Mouse (Mus musculus) hematopoietic stem cell, adult 5-6 weeks (primary cell): ENCODE measurements at regions not wholly inside any gene's neighbourhood (a gene's known extent, or its start where the extent isn't known, plus 50 kb on each side); places are given as distances from the start of the nearest gene placed in this dataset.
A peak's percentile ranks its signal among the peaks of the same experiment; 100 is the strongest.
"Not testable (repeated sequence)": the region's sequence is repeated elsewhere in the genome, so short reads cannot be mapped to it uniquely, and the experiment has no call there.

Source experiments
- ATAC-seq, 2 experiments: fragments of 125-278 bp in 1 of 2; replicated peaks in 1 of 2; 2 replicates each; pipeline ENCODE4 v1.8.0; 2016 to 2017; ENCODE audit warnings: inconsistent platforms in 2 of 2, mild to moderate bottlenecking in 2 of 2, moderate number of reproducible peaks in 2 of 2, low read depth in 1 of 2, moderate TSS enrichment in 1 of 2; ENCODE audit not compliant: low FRiP score in 2 of 2, poor library complexity in 2 of 2, severe bottlenecking in 2 of 2, insufficient read depth in 1 of 2, low TSS enrichment in 1 of 2

DNA sequence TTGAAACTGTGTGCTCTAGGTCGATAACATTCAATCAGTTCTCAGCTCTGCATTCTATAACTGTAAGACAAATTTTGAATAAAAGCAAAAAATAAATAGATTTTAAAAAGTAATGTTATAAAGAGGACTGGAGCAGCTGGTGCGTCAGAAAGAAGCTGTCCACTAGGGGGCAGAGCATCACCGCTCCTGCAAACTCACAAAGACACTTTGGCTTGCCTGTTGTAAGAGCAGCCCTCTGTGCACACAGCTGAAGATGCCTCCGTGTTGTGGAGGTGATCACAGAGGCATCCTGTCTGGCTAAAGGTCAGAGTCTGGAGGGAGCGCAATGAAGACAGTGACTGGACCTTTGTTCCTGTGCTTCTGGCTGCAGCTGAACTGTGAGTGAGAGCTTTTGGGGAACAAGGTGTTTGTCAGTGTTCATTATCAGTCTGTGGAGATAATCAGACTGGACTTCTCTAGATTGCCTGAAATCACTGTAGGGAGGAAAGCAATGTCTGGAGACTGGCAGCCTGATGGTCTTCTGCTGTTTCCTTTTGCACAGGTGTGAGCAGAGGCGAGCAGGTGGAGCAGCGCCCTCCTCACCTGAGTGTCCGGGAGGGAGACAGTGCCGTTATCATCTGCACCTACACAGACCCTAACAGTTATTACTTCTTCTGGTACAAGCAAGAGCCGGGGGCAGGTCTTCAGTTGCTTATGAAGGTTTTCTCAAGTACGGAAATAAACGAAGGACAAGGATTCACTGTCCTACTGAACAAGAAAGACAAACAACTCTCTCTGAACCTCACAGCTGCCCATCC lies 476.9 kb upstream of the Olfr1507 start:
- peak; percentile 75 to 84 for ATAC-seq

DNA sequence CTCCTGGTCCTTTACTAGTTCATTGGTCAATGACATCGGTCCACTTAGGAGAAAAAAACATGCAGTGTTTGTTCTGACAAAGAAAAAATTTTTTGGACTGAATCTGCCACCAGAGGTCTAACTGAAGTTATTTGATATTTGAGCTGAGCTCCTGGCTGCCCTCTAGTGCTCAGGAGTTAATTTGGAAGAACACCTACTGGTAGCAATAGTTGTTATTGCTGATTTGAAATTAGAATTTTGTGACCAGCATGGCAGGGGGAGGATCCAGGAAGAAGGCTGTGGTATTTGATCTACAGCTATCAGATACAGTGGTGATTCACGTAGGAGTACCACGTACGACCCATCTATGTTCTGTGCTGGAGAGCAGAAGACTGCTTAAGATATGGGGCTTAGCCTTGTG lies 466.6 kb upstream of the Olfr1507 start:
- peak; percentile 39 to 71; a peak in 3 of 4 replicates for ATAC-seq

DNA sequence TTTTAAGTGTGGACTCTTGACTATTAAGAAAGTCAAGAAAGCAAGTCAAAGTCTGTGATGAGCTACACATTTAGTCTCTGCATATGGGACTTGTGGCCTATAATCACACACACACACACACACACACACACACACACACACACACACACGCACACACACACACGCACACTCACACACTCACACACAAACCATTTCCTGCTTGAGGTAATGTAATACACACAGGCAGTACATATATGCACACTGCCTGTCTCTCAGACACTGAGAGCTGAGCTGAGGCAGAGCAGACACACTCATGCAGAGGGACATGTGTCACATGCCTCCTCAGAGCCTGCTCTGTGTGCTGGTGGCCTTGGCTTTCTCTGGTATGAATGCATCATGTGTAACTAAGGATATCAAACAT lies 461.0 kb upstream of the Olfr1507 start:
- ATAC-seq = not testable (repeated sequence)

DNA sequence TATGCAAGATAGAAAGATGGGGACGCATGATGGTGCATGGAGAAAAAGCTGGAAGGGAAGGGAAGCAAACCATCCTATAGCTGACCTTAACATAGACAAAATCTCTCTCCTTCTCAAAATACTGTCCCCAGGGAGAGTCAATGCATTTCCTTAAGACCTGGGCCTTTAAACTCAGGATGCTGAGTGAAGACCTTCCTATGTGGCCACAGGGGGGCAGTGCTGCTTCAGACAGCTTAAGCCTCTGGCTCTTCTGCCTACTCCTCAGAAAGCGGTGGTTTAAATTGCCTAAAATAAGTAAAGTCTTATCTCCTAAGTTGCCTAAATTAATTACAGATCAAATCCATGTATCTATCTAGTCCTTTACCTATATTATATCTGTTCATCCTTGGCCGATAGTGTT lies 449.4 kb upstream of the Olfr1507 start:
- peak in 1 of 2 experiments; percentile 77; a peak in 3 of 4 replicates for ATAC-seq

DNA sequence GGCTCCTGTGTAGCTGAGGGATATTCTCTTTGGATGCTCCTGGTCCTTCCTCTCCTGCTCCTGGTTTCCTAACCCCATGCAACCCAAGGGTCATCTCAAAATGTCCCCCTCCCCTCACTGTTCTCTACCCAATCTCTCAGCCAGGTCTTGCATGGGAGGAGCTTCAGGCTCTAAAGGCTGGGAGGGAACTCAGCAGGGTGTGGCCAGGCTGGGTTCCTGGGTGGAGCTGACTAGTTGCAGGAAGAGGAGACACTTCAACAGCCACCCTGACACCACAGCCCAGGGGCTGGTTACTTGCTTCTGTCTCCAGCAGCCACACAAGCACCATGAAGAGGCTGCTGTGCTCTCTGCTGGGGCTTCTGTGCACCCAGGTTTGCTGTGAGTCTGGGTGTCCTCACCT lies 446.9 kb upstream of the Olfr1507 start:
- ATAC-seq = not testable (repeated sequence)

DNA sequence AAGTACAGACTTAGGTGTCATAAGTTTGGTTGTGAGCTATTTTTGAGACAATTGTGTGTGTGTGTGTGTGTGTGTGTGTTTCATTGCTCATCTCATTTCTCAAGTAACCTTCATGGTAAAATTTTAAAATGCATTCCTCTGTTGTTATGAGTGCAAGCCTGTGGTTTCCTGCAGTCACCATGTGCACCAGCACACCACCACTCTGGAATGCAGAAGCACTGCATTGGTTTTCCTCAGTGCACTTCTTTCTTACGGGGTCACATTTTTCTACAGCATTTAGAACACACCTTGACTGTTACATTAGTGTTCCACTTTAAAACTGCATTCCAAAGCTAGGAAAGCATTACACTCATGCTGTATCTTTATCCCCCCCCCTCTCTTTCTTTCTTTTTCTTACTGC lies 446.2 kb upstream of the Olfr1507 start:
- ATAC-seq = peak; percentile 71 to 77; a peak in 3 of 4 replicates

DNA sequence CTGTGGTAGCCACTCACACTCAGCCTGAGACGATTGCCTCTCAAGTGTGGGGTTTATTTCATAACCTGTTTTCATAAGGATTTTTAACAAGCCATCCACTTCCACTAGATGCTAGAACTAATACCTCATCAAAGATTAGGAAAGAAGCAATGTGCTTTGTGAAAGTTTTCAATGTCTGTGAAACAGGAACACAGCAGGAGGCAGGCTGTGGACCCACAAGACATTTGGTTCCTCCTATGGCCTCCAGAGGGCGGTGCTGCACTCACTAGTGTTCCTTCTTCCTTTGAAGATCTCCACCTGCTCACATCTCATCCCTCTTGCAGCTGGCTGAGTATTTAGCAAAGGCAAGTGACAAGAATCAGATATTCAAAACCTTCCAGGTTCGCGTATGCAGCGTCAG lies 424.6 kb upstream of the Olfr1507 start:
- ATAC-seq = not testable (repeated sequence)

DNA sequence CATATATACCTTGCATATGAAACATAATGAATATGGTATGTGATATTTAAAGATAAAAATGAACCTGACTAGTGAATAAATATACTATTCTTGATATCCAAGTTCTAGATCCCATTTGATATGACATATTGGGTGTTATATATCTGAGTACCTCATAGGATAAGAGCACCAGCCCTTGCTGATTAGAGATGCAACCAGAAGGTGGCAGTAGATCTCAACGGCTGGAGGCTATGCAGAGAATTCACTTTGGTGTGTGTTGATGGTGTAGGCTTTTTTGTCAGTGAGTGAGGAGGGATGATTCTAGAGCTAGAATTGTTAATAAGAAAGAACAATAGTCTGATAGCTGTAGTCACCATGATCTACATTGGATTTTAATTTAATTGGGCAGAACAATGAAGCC lies 418.3 kb upstream of the Olfr1507 start:
- ATAC-seq = peak in 1 of 2 experiments; percentile 75; a peak in 2 of 4 replicates

DNA sequence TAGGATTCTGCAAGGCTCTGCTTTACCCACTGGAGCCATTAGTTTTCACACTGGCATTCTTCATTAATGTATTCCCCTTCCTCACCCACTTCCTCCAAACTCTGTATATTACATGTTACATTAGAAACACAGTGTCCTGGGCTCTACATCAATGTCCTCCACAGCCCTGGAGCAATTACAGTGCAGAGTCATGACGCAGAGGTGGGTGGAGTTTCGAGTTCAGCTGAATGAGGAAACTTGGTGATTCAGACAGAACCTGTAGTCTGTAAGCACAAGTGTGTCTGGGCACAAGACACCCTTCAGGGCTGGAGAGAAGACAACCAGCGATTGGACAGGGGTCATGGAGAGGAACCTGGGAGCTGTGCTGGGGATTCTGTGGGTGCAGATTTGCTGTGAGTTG lies 404.1 kb upstream of the Olfr1507 start:
- ATAC-seq = peak; percentile 63 to 64; a peak in 3 of 4 replicates

DNA sequence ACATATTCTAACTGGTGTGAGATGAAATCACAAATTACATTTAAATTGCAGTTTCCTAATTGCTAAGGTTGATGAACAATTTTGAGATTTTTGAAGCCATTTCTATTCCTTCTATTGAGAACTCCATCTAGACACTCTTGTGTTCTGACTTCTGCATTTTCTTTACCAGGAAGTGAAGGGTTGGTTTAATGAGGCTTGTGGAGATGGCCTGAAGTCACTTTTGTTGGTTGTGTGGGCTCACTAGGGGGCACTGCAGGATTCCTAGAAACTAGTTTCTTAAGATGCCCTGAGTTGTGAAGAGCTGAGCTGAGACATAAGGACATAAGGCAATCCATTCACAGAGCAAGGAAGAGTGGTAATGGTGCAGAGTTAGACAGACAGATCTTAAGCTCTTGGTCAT lies 402.8 kb upstream of the Olfr1507 start:
- ATAC-seq = peak; percentile 90 to 94

DNA sequence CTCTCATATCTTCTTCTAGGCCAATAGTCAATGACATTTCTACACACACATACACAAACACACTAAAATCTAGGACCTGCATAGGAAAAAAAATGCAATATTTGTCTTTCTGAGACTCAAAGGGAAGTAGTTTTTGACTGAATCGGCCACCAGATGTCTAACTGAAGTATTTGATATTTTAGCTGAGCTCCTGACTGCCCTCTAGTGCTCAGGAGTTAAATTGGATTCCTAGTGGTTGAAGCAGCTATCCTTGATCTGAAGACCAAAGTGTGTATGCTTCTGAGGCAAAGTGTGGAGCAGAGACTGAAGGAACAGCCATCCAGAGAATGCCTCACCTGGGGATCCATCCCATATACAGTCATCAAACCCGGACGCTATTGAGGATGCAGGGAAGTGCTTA lies 384.4 kb upstream of the Olfr1507 start:
- peak in 1 of 2 experiments; percentile 46; a peak in 2 of 4 replicates for ATAC-seq

DNA sequence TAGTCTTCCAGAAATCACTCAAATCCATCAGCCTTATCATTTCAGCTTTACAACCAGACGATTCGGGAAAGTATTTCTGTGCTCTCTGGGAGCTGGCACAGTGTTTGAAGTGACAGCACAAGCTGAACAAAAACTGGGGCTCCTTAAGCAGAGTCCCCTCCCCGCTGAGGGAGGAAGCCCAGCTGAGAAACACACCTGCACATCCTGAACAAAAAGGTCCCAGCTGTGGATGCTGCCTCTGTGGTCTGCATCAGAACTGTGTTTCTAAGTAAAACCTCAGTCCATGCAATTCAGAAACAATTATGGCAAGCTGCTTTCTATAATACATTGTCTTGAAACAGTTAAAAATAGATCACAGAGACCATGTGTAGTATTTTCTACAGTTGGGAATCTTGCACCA lies 368.3 kb upstream of the Olfr1507 start:
- not testable (repeated sequence) for ATAC-seq

DNA sequence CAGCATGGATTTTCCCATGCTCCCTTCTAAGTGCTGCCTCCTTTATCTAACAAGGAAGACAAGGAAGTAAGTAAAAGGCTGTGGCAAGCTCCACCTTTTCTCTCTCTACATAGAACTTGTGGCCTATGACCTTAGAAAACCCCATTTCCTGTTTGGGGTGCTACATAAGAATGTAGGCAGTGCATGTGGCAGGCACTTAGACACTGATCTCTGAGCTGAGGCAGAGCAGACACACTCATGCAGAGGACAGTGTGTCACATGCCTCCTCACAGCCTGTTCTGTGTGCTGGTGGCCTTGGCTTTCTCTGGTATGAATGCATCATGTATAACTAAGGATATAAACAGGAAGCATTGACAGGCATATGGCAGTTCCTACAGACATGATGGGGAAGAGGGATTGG lies 367.6 kb upstream of the Olfr1507 start:
- ATAC-seq = peak; percentile 62 to 81; a peak in 3 of 4 replicates

DNA sequence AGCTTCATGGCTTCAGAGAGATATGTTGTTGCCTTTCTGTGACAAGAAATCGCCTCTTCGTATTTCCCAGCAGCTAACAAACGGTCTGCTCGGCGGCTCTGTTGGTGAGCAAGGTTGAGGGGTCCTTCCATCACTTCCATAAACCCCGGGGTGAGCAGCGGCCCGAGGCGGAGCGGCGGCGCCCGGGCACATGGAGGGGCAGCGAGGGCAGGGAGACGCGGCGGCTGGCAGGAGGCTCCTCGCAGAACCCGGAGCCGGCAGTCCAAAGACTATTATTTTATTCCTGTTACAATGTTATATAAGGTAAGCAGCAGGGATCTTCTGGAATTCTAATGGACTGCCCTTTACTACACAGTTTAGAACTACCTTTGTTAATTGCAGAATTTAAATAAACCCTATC lies 366.9 kb upstream of the Olfr1507 start:
- peak in 1 of 2 experiments; percentile 64; a peak in 1 of 4 replicates for ATAC-seq

DNA sequence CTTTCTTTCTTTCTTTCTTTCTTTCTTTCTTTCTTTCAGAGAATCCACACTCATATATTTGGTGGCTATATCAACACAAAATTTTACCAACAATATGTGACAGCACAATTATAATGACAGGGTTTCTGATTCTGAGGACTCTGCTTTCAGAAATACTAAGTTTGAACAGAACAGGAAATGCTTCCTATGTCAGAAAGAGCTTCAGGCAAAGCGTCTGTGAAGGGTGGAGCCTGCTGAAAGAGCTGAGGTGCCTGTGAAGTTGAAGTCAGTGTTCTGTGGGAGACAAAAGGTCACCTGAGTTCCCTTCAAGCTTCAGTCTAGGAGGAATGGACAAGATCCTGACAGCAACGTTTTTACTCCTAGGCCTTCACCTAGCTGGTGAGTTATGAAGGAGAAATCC lies 359.8 kb upstream of the Olfr1507 start:
- not testable (repeated sequence) for ATAC-seq

DNA sequence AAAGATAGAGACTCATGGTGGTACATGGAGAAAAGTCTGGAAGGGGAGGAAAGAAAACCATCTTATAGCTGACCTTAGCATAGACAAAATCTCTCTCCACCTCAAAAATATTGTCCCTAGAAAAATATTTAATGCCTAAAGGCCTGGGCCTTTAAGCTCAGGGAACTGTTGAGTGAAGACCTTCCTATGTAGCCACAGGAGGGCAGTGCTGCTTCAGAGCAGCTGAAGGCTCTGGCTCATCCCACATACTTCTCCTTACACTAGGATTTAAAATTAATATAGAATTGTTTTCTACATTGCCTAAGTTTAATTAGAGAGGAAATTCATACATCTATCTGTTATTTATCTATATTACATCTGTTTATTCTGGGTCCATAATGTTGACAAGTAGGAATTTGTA lies 358.0 kb upstream of the Olfr1507 start:
- ATAC-seq = 0 out of 4 replicates have a peak, but pooled peaks of 1 of the 2 experiments have one; percentile 42

DNA sequence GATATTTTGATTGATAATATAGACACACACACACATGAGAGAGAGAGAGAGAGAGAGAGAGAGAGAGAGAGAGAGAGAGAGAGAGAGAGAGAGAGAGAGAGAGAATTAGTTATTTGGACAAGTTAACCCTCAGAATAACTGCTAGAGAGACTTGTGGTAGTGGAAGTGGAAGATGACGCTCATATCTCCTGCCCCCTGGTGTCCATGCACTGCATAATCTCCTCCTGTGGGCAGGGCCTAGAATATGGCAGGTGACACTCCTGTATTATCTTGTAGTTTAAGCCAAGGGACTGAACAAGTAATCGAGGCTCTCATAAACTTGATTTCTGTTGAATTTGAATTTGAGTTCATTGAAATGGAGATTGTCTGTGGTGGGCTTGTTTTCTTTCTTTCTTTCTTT lies 352.4 kb upstream of the Olfr1507 start:
- peak; percentile 77 to 86 for ATAC-seq

DNA sequence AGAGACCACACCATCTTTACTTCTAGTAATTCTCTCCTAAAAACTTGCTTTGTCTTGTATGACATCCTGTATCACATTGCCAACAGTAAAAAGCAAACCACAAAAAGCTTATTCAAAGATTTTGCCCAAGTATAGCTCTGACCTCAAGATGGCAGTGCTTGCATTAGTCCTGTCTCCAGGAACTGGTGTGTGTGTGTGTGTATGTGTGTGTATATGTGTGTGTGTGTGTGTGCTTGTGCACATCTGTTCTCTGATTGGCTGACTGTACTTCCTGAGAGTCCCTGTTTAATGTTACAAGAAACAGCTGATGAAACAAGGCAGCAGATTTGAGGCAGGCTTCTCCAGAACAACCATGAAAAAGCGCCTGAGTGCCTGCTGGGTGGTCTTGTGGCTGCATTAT lies 328.5 kb upstream of the Olfr1507 start:
- ATAC-seq = peak; percentile 39 to 44; a peak in 2 of 4 replicates

DNA sequence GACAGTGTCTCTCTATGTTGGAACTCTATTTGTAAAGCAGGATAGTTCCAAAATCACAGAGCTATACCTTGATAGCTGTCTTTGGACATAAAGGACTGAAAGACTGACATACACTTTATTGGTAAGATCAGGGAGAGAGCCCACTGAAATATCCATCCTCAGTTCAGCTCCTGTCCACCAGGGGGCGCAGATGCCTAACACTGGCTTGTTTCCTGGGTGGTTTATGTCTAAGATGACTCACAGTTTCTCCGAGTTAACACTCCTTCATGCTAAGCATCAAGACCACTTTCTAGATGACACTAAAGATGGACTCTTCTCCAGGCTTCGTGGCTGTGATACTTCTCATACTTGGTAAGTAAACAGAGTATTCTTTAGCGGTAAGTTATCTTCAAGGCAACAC lies 326.1 kb upstream of the Olfr1507 start:
- peak; percentile 64 to 84 for ATAC-seq
